ENCODE assay signal across 18 mouse cellular contexts in genomic region chr9:43019656-43020055, GRCm38 (mm10).
"Had no signal": no experiment of that assay in that cellular context is flagged by ENCODE, and none has a peak within 500 bp of the region (broad histone marks: within the 10 kb centered on the region; RNA-seq: fewer than 3 reads in every experiment).

No protein-coding gene starts in this region.

- H3K9me3 ChIP-seq: midbrain, embryonic 10.5 days; midbrain, embryonic 12.5 days; neural tube, embryonic 13.5 days; neural tube, embryonic 15.5 days; stomach, embryonic 15.5 days had no signal

- H3K9ac ChIP-seq: lung, embryonic 14.5 days; midbrain, embryonic 12.5 days; neural tube, embryonic 13.5 days; neural tube, embryonic 15.5 days; stomach, embryonic 15.5 days had no signal

- H3K4me2 ChIP-seq: lung, embryonic 14.5 days; midbrain, embryonic 12.5 days; neural tube, embryonic 13.5 days; neural tube, embryonic 15.5 days; stomach, embryonic 15.5 days had no signal

- DNase-seq: lung, adult 18-20 months; lung, embryonic 14.5 days; lung, postnatal 10 days; lung, postnatal 4 days; midbrain, embryonic 14.5 days; retina, postnatal 1 day; right cerebral cortex, adult 18-20 months; thymus, adult 2 months; thymus, postnatal 25 days; thymus, postnatal 4 days had no signal

- H3K27me3 ChIP-seq: midbrain, embryonic 12.5 days; neural tube, embryonic 13.5 days; neural tube, embryonic 15.5 days; stomach, embryonic 15.5 days had no signal

- H3K4me1 ChIP-seq: midbrain, embryonic 10.5 days; midbrain, embryonic 12.5 days; neural tube, embryonic 13.5 days; neural tube, embryonic 15.5 days; stomach, embryonic 15.5 days had no signal

- H3K4me3 ChIP-seq: midbrain, embryonic 10.5 days; midbrain, embryonic 12.5 days; myocyte; neural tube, embryonic 13.5 days; neural tube, embryonic 15.5 days; stomach, embryonic 15.5 days had no signal

- ATAC-seq: midbrain, embryonic 16.5 days had no signal

- H3K27ac ChIP-seq: midbrain, embryonic 10.5 days; midbrain, embryonic 12.5 days; neural tube, embryonic 13.5 days; neural tube, embryonic 15.5 days; stomach, embryonic 15.5 days; stomach, postnatal 0 days had no signal
